Mouse (Mus musculus) olfactory bulb, adult 2 months (tissue): ENCODE measurements around the gene Slc43a3.

Experiments
- CTCF ChIP-seq: fragments of 200-500 bp; IDR thresholded peaks from 2 replicates; pipeline ENCODE4 v1.5.1; 2012; ENCODE audit warnings: low read depth, mild to moderate bottlenecking, low read length, moderate library complexity; ENCODE audit not compliant: insufficient read depth
- POLR2A ChIP-seq: fragments of 200-500 bp; IDR thresholded peaks from 2 replicates; pipeline ENCODE4 v1.6.1; 2012; ENCODE audit warnings: mild to moderate bottlenecking, low read depth, low read length, moderate library complexity; ENCODE audit not compliant: insufficient read depth

GRCm38 (mm10) chr2:84987930-84988329 is 51.6 kb downstream of the Slc43a3 start, which contains the start of gene Prg3:
- TF ChIP-seq POLR2A (no peak), CTCF (no peak)
